Mouse (Mus musculus) lung, adult 2 months (tissue): ENCODE measurements at regions not wholly inside any gene's neighbourhood (a gene's known extent, or its start where the extent isn't known, plus 50 kb on each side); places are given as distances from the start of the nearest gene placed in this dataset.

Experiments
- CTCF ChIP-seq: fragments of 200-500 bp; IDR thresholded peaks from 2 replicates; pipeline ENCODE4 v1.5.1; 2011; ENCODE audit warnings: mild to moderate bottlenecking, low read length, control low read depth; ENCODE audit not compliant: insufficient read depth
- POLR2A ChIP-seq: fragments of 200-500 bp; IDR thresholded peaks from 2 replicates; pipeline ENCODE4 v1.6.1; 2011; ENCODE audit warnings: low read depth, mild to moderate bottlenecking, control low read depth, low read length, borderline replicate concordance; ENCODE audit errors: extremely low read depth

DNA sequence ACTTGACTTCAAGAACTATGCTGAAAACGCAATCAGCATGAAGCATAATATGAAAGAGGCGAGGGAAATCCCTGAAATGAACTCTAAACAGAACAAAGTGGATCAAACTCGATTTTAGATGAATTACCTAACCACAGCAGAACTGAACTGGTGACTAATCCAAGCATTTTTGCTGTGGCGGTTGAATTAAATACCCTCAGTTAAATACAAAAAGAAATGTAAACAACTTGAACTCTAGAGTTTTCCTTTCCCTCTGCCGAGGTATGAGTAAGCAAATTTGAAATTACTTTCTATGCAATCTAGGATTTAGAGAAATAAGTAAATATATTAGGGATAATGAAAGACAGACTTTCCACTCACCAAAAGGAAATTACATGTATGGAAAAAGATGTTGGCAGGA, 409.4 kb upstream of the BC052040 start:
- TF ChIP-seq POLR2A: no peak
- TF ChIP-seq CTCF: no peak
